Mouse (Mus musculus) brain, embryonic 18.5 days (tissue): ENCODE measurements around the gene Vmn1r165.
"Not testable (repeated sequence)": the region's sequence is repeated elsewhere in the genome, so short reads cannot be mapped to it uniquely, and the experiment has no call there.

Experiments
- DNase-seq: peaks from one replicate; pipeline ENCODE4 v3.0.0-alpha.2; 2012; ENCODE audit warnings: low read depth, low spot score

Gene Vmn1r165

DNA sequence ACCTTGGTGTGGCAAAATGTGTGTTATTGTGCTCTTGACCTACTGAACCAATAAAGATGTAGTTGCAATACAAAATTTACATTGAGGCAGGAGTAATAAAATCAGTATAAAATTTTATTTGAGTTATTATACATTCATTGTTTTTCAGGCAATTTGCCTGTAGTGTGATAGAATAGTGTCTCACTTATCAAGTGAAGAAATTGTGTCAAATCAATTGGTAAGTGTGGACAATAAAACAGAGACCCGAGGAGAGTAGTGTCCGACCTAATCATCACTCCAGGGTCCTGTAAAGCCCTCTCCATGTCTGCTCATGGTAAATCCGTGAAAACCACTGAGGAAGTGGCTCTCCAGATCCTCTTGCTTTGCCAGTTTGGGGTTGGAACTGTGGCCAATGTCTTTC, at the start of gene Vmn1r165:
Vmn1r165 (plus strand) TSS at position 301 of the 400 bp plus-strand sequence.
- not testable (repeated sequence) for DNase-seq

DNA sequence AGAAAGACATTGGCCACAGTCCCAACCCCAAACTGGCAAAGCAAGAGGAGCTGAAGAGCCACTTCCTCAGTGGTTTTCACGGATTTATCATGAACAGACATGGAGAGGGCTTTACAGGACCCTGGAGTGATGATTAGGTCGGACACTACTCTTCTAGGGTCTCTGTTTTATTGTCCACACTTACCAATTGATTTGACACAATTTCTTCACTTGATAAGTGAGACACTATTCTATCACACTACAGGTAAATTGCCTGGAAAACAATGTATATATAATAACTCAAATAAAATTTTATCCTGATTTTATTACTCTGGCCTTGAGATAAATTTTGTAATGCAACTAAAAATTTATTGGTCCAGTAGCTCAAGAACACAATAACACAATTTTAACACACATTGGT, 34.5 kb downstream of the Vmn1r165 start, which contains the start of gene Vmn1r166:
Vmn1r166 (minus strand) TSS at position 101 of the 400 bp plus-strand sequence.
- not testable (repeated sequence) for DNase-seq
